Mouse (Mus musculus) brown adipose tissue, adult 24 weeks (tissue): ENCODE results near the gene Calcrl. TPM values are rescaled to one million over a fixed set of nuclear protein-coding genes. Genes with fewer than 3 reads are reported as not detected.

ENCODE experiments used
- H3K27ac ChIP-seq: fragments of 200-500 bp; replicated peaks from 2 replicates; pipeline ENCODE4 v1.5.1; 2012; ENCODE audit warnings: low read depth, mild to moderate bottlenecking, low read length
- H3K4me1 ChIP-seq: fragments of 200-500 bp; 2 replicates; pipeline ENCODE4 v1.6.1; 2012; ENCODE audit warnings: low read length, mixed read lengths; ENCODE audit not compliant: control insufficient read depth, insufficient read depth, insufficient read length
- H3K4me3 ChIP-seq: fragments of 200-500 bp; 2 replicates; pipeline ENCODE4 v1.5.1; 2012; ENCODE audit warnings: low read depth, mild to moderate bottlenecking, low read length, moderate library complexity; ENCODE audit not compliant: insufficient read depth
- polyA plus RNA-seq: library from polyadenylated mRNA; stranded (reverse); fragments of >200 nt; gene quantifications from 2 replicates; pipeline ENCODE4 v1.2.4, GENCODE M21; 2012; ENCODE audit not compliant: missing spikeins, insufficient read depth, insufficient read length

The Calcrl gene
- polyA plus RNA-seq, 1 experiment: 8.2 TPM

- Histone ChIP-seq H3K4me3 (no peak overlapping the region), H3K27ac (no peak overlapping the region), H3K4me1 (peaks cover 5% of the 10 kb centered on the region)
These were observed 130.1 kb downstream of the Calcrl start for GRCm38 (mm10) chr2:84295068-84295467.

GRCm38 (mm10) chr2:84294611-84295010, 130.6 kb downstream of the Calcrl start:
- peaks cover 5% of the 10 kb centered on the region for H3K4me1 ChIP-seq
- no peak overlapping the region for H3K4me3 ChIP-seq
- H3K27ac ChIP-seq: no peak overlapping the region; the same call in 1 of the 2 replicates

- peaks cover 5% of the 10 kb centered on the region for H3K4me1 ChIP-seq
- no peak overlapping the region for H3K4me3 ChIP-seq
- no peak overlapping the region; the same call in 1 of the 2 replicates for H3K27ac ChIP-seq
These were observed 132.7 kb downstream of the Calcrl start for GRCm38 (mm10) chr2:84292351-84293000.

GRCm38 (mm10) chr2:84288940-84289557, 136.2 kb downstream of the Calcrl start:
- Histone ChIP-seq H3K4me3 (no peak overlapping the region), H3K27ac (no peak overlapping the region), H3K4me1 (no peaks in the 10 kb centered on the region; the same call in 1 of the 2 replicates)

Other genes with a start within 250 kb of the Calcrl start
- 3.3 and 5.7 TPM in 2 replicates for gene Tfpi, start 51.4 kb upstream of the Calcrl start, polyA plus RNA-seq
- gene Ctnnd1, start 225.4 kb upstream of the Calcrl start, polyA plus RNA-seq: 32.5 and 35.3 TPM in 2 replicates
- not detected in 2 replicates for gene Btbd18, start 233.7 kb upstream of the Calcrl start, polyA plus RNA-seq
- gene Selenoh, start 245.4 kb upstream of the Calcrl start, polyA plus RNA-seq: 27.5 and 33.4 TPM in 2 replicates